Mouse (Mus musculus) thymus, postnatal 10 days (tissue): Measurements from ENCODE around the gene Hist2h4.
"Not testable (repeated sequence)": the region's sequence is repeated elsewhere in the genome, so short reads cannot be mapped to it uniquely, and the experiment has no call there.

Experiments used
- DNase-seq, 2 experiments: peaks; one replicate each; pipeline ENCODE4 v3.0.0; 2021; ENCODE audit warnings: low spot score in 2 of 2

Hist2h4 gene

GRCm38 (mm10) chr3:96247356-96248140, 15.6 kb downstream of the Hist2h4 start:
- no peak for DNase-seq

- DNase-seq = not testable (repeated sequence)
Measured at GRCm38 (mm10) chr3:96246427-96246856, 16.7 kb downstream of the Hist2h4 start, which contains the start of gene Hist2h3c1. Gene Hist2h3c1, plus strand, starts transcription at chr3:96246685.

GRCm38 (mm10) chr3:96246018-96246417, 17.1 kb downstream of the Hist2h4 start:
- not testable (repeated sequence) for DNase-seq

GRCm38 (mm10) chr3:96245003-96245886, 17.9 kb downstream of the Hist2h4 start, which contains the start of gene Hist2h2aa1:
Gene Hist2h2aa1, plus strand, starts transcription at chr3:96245497.
- peak; percentile 78 to 82 for DNase-seq

- no peak for DNase-seq
Measured at GRCm38 (mm10) chr3:96243921-96244572, 19.1 kb downstream of the Hist2h4 start.

- DNase-seq = no peak
Measured at GRCm38 (mm10) chr3:96240799-96241197, 22.3 kb downstream of the Hist2h4 start.

- peak; percentile 92 to 95 for DNase-seq
Measured at GRCm38 (mm10) chr3:96239949-96240798, 22.9 kb downstream of the Hist2h4 start, which contains the start of gene Hist2h2aa2. Gene Hist2h2aa2, minus strand, starts transcription at chr3:96240276.

- DNase-seq = peak in 1 of 2 experiments; percentile 27
Measured at GRCm38 (mm10) chr3:96238954-96239793, 23.9 kb downstream of the Hist2h4 start, which contains the start of gene Hist2h3c2. Gene Hist2h3c2, minus strand, starts transcription at chr3:96239127.

- DNase-seq = no peak
Measured at GRCm38 (mm10) chr3:96237904-96238511, 25.1 kb downstream of the Hist2h4 start.

- no peak for DNase-seq
Measured at GRCm38 (mm10) chr3:96237335-96237903, 25.7 kb downstream of the Hist2h4 start.

- no peak for DNase-seq
Measured at GRCm38 (mm10) chr3:96236834-96237334, 26.2 kb downstream of the Hist2h4 start.

- DNase-seq = no peak
Measured at GRCm38 (mm10) chr3:96235836-96236235, 27.3 kb downstream of the Hist2h4 start.

- no peak for DNase-seq
Measured at GRCm38 (mm10) chr3:96234914-96235313, 28.2 kb downstream of the Hist2h4 start.

GRCm38 (mm10) chr3:96231758-96232120, 31.4 kb downstream of the Hist2h4 start:
- no peak for DNase-seq

- DNase-seq = no peak
Measured at GRCm38 (mm10) chr3:96230910-96231757, 32.0 kb downstream of the Hist2h4 start.

GRCm38 (mm10) chr3:96230404-96230803, 32.7 kb downstream of the Hist2h4 start:
- DNase-seq = no peak

GRCm38 (mm10) chr3:96228828-96229227, 34.3 kb downstream of the Hist2h4 start:
- no peak for DNase-seq
